Mouse (Mus musculus): ENCODE results near the gene Phf20. TPM values are rescaled to one million over a fixed set of nuclear protein-coding genes. Genes with fewer than 3 reads are reported as not detected.

The Phf20 gene
- total and polyA plus RNA-seq, 2 experiments, result 2.9 to 6.2 TPM

DNA sequence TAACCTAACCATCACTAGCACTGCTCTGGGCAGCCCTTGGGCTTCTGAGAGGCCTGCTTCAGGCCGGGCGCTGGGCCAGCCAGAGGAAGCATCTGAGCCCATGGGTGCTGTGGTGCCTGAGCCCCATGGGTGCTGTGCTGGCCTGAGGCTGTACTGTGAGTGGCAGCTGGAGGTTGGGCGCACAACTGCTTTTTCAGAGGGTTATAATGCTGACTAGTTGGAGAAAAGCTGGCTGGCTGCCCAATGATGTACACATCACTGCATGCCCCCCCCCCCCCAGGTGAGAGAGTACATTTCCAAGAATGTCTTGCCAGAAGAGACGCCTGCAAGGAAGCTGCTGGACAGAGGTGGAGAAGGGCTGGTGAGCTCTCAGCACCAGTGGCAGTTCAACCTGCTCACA, 108.1 kb downstream of the Phf20 start:
- 96% methylated on average over 4 of the region's 4 CpGs for WGBS
- no peak for DNase-seq (ENCODE audit: extremely low read depth, low read depth, low spot score)

DNA sequence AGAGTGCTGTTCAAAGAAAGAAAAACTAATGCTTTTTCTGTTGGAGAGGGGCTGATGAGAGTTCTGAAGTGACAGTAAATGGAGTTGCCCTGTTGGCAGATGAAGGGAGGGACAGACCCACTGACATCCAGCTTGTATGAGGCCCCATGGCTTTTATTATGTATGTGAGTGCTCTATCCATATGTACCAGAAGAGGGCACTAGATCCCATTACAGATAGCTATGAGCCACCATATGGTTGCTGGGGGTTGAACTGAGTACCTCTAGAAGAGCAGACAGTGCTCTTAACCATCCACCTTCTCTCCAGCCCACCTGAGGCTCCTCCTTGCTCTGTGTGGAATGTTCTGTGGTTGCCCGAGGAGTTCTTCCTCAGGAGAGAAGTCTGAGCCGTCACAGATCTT, 109.6 kb downstream of the Phf20 start:
- no peak overlapping the region for H3K4me3 ChIP-seq (ENCODE audit: insufficient read depth, low read depth, low read length)
- no peak overlapping the region for H3K9ac ChIP-seq (ENCODE audit: low read depth, low read length)
- DNase-seq (ENCODE audit: extremely low read depth, low read depth, low spot score), result peak; percentile 16
- no peak overlapping the region for H3K27ac ChIP-seq (replicated peaks; ENCODE audit: insufficient read depth, low read depth, low read length)
- 93% methylated on average over 2 of the region's 2 CpGs for WGBS
- H3K27me3 ChIP-seq (ENCODE audit: control insufficient read depth, insufficient read depth, low read length), result no peaks in the 10 kb centered on the region
- H3K79me2 ChIP-seq (ENCODE audit: control insufficient read depth, insufficient read depth, low read length), result no peaks in the 10 kb centered on the region
- H3K4me1 ChIP-seq (ENCODE audit: control insufficient read depth, insufficient read depth, low read length), result peaks cover 10% of the 10 kb centered on the region
- peaks cover 15% of the 10 kb centered on the region for H3K36me3 ChIP-seq (ENCODE audit: control insufficient read depth, insufficient read depth, low read length)
- TF ChIP-seq CTCF (IDR thresholded peaks at IDR 0.05; ENCODE audit: low read depth, low read length) (peak; percentile 36), POLR2A (IDR thresholded peaks at IDR 0.05; ENCODE audit: extremely low read depth, insufficient read depth, low read length) (no peak)

More for the DNA sequence above, 108.1 kb downstream of the Phf20 start:
- TF ChIP-seq CTCF (IDR thresholded peaks at IDR 0.05; ENCODE audit: low read depth, low read length) (no peak), POLR2A (IDR thresholded peaks at IDR 0.05; ENCODE audit: extremely low read depth, insufficient read depth, low read length) (no peak)
- no peak overlapping the region for H3K4me3 ChIP-seq (ENCODE audit: insufficient read depth, low read depth, low read length)
- no peaks in the 10 kb centered on the region for H3K27me3 ChIP-seq (ENCODE audit: control insufficient read depth, insufficient read depth, low read length)
- H3K79me2 ChIP-seq (ENCODE audit: control insufficient read depth, insufficient read depth, low read length), result no peaks in the 10 kb centered on the region
- no peak overlapping the region for H3K9ac ChIP-seq (ENCODE audit: low read depth, low read length)
- peaks cover 24% of the 10 kb centered on the region for H3K36me3 ChIP-seq (ENCODE audit: control insufficient read depth, insufficient read depth, low read length)
- H3K27ac ChIP-seq (replicated peaks; ENCODE audit: insufficient read depth, low read depth, low read length), result no peak overlapping the region
- peaks cover 10% of the 10 kb centered on the region for H3K4me1 ChIP-seq (ENCODE audit: control insufficient read depth, insufficient read depth, low read length)

DNA sequence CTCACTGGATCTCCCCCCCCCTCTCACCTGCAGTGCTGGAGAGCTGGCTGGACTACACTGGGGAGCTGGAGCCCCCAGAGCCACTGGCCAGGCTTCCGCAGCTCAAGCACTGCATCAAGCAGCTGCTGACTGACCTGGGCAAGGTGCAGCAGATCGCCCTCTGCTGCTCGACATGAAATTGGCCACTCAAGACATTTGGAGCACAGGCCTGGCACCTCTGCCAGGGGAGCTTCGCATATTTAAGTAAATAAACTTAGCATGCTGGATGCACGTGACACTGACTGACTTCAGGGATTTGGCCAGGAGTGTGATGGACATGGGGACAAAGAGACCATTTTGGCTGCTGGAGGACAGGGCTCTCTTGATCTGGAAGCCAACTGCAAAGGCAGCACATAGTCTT, 111.0 kb downstream of the Phf20 start:
- Histone ChIP-seq H3K36me3 (ENCODE audit: control insufficient read depth, insufficient read depth, low read length) (peaks cover 12% of the 10 kb centered on the region), H3K4me3 (ENCODE audit: insufficient read depth, low read depth, low read length) (no peak overlapping the region), H3K27me3 (ENCODE audit: control insufficient read depth, insufficient read depth, low read length) (no peaks in the 10 kb centered on the region), H3K4me1 (ENCODE audit: control insufficient read depth, insufficient read depth, low read length) (peaks cover 10% of the 10 kb centered on the region), H3K79me2 (ENCODE audit: control insufficient read depth, insufficient read depth, low read length) (no peaks in the 10 kb centered on the region), H3K27ac (replicated peaks; ENCODE audit: insufficient read depth, low read depth, low read length) (no peak overlapping the region), H3K9ac (ENCODE audit: low read depth, low read length) (no peak overlapping the region)
- WGBS, result 22% methylated on average over 5 of the region's 5 CpGs
- TF ChIP-seq POLR2A (IDR thresholded peaks at IDR 0.05; ENCODE audit: extremely low read depth, insufficient read depth, low read length) (no peak), CTCF (IDR thresholded peaks at IDR 0.05; ENCODE audit: low read depth, low read length) (peak; percentile 69)
- peak; percentile 94 for DNase-seq (ENCODE audit: extremely low read depth, low read depth, low spot score)

DNA sequence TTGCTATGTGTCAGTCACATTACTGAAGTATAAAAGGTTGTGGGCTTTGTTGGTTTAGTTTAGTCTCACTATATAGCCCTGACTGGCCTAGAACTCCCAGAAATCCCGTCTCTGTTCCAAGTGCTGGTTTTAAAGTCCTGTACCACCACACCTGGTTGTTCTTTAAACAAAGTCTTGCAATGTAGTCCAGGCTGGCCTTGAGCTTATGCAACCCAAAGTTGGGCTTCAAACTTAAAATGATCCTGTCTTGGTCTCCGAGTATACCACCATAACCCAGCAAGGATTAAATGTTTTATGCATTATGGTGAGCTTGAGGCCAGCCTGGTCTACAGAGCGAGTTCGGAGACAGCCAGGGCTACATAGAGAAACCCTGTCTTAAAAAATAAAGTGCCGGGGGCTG, 113.7 kb downstream of the Phf20 start:
- 98% methylated on average over 5 of the region's 5 CpGs for WGBS
- H3K27ac ChIP-seq (replicated peaks; ENCODE audit: insufficient read depth, low read depth, low read length), result no peak overlapping the region
- H3K79me2 ChIP-seq (ENCODE audit: control insufficient read depth, insufficient read depth, low read length), result no peaks in the 10 kb centered on the region; the same call in 1 of the 2 replicates
- no peak overlapping the region for H3K4me3 ChIP-seq (ENCODE audit: insufficient read depth, low read depth, low read length)
- no peaks in the 10 kb centered on the region for H3K27me3 ChIP-seq (ENCODE audit: control insufficient read depth, insufficient read depth, low read length)
- H3K36me3 ChIP-seq (ENCODE audit: control insufficient read depth, insufficient read depth, low read length), result no peaks in the 10 kb centered on the region
- no peak for DNase-seq (ENCODE audit: extremely low read depth, low read depth, low spot score)
- no peak overlapping the region for H3K9ac ChIP-seq (ENCODE audit: low read depth, low read length)
- TF ChIP-seq POLR2A (IDR thresholded peaks at IDR 0.05; ENCODE audit: extremely low read depth, insufficient read depth, low read length), result no peak
- H3K4me1 ChIP-seq (ENCODE audit: control insufficient read depth, insufficient read depth, low read length), result peaks cover 10% of the 10 kb centered on the region

DNA sequence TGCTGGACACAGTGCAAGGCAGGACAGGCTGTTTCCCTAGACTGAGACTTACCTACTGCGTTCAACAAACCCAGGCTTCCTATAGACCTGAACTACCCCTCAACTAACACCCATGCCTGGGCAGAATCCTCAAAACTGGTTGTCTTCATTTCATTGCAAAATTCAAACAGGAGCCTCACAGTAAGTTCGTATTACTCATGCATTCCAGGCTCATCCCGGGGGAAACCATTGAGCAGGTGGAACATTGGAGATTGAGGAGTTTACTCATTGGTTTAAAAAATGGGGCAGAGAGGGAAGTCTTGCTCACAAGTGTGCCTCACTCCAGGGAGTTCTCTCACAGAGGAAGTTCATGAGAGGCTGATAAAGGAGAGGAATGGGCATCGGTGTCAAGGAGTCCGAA, 114.2 kb downstream of the Phf20 start:
- 93% methylated on average over 5 of the region's 5 CpGs for WGBS
- no peaks in the 10 kb centered on the region for H3K36me3 ChIP-seq (ENCODE audit: control insufficient read depth, insufficient read depth, low read length)
- no peak for DNase-seq (ENCODE audit: extremely low read depth, low read depth, low spot score)
- H3K4me1 ChIP-seq (ENCODE audit: control insufficient read depth, insufficient read depth, low read length), result peaks cover 10% of the 10 kb centered on the region
- H3K27ac ChIP-seq (replicated peaks; ENCODE audit: insufficient read depth, low read depth, low read length), result no peak overlapping the region
- H3K4me3 ChIP-seq (ENCODE audit: insufficient read depth, low read depth, low read length), result no peak overlapping the region
- no peaks in the 10 kb centered on the region; the same call in 1 of the 2 replicates for H3K79me2 ChIP-seq (ENCODE audit: control insufficient read depth, insufficient read depth, low read length)
- TF ChIP-seq POLR2A (IDR thresholded peaks at IDR 0.05; ENCODE audit: extremely low read depth, insufficient read depth, low read length) (no peak), CTCF (IDR thresholded peaks at IDR 0.05; ENCODE audit: low read depth, low read length) (no peak)
- H3K27me3 ChIP-seq (ENCODE audit: control insufficient read depth, insufficient read depth, low read length), result no peaks in the 10 kb centered on the region
- no peak overlapping the region for H3K9ac ChIP-seq (ENCODE audit: low read depth, low read length)

DNA sequence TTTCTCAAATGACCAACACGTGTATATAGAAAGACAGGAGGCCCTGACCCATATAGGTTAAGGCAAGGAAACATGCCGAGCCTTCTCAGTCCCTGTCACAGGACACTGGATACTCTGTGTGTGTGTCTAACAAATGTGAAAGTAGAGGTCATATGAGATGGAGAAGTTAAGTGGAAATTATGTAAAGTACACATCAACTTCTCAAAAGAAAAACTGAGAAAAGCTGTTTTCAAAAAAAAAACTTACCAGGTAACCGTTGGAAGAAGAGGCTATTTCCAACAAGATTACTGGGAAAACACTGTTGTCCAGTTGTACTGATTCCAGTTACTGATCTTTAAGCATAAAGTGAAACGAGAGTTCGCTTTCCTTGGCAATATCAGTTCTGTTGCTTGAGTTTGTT, 114.7 kb downstream of the Phf20 start:
- WGBS, result 85% methylated on average over 5 of the region's 5 CpGs
- Histone ChIP-seq H3K27ac (replicated peaks; ENCODE audit: insufficient read depth, low read depth, low read length) (no peak overlapping the region), H3K9ac (ENCODE audit: low read depth, low read length) (no peak overlapping the region), H3K27me3 (ENCODE audit: control insufficient read depth, insufficient read depth, low read length) (no peaks in the 10 kb centered on the region), H3K4me1 (ENCODE audit: control insufficient read depth, insufficient read depth, low read length) (peaks cover 10% of the 10 kb centered on the region), H3K79me2 (ENCODE audit: control insufficient read depth, insufficient read depth, low read length) (no peaks in the 10 kb centered on the region; the same call in 1 of the 2 replicates), H3K4me3 (ENCODE audit: insufficient read depth, low read depth, low read length) (no peak overlapping the region), H3K36me3 (ENCODE audit: control insufficient read depth, insufficient read depth, low read length) (no peaks in the 10 kb centered on the region)
- no peak for DNase-seq (ENCODE audit: extremely low read depth, low read depth, low spot score)
- TF ChIP-seq CTCF (IDR thresholded peaks at IDR 0.05; ENCODE audit: low read depth, low read length), result no peak
- TF ChIP-seq POLR2A (IDR thresholded peaks at IDR 0.05; ENCODE audit: extremely low read depth, insufficient read depth, low read length), result no peak
